Mouse (Mus musculus) c-Kit-positive CD71-negative TER-119-negative erythroid progenitor cells, embryonic 14.5 days (primary cell): ENCODE results near the gene Rps6kc1.

Experiments used
- DNase-seq: peaks from one replicate; pipeline ENCODE4 v3.0.0-alpha.2; 2013; ENCODE audit warnings: low read depth

Rps6kc1 gene

DNA sequence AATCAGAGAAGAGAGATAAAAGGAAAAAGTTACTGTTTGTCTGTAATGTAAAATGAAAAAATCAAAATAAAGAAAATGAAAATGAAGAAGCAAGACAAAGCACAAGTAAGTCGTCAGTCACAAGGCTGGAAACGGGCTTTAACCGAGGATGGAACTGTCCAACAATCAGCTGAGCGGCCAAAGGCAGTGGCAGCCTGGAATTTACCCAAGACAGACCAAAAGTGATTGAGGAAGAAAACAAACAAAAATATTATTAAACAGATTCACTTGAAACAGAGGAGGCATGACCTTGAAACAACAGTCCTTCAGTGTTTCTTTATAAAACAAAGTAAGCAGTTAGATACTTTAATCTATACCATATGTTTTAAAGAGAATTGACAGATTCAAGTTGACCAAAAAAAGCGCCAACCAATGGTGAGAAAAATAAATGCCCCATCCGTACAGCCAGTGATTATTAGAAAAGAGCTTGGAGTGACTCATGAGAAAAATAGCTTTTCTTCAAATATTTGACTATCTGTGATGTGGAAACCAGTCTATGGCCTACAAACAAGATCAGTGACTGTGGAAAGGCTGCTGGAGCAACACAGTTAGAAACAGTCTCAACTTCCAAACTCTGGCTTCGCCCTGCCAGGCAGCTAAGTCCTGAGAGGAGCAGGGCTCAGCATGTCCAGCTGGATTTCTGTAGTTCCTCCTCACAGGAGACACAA, 77.2 kb downstream of the Rps6kc1 start:
- DNase-seq = no peak

DNA sequence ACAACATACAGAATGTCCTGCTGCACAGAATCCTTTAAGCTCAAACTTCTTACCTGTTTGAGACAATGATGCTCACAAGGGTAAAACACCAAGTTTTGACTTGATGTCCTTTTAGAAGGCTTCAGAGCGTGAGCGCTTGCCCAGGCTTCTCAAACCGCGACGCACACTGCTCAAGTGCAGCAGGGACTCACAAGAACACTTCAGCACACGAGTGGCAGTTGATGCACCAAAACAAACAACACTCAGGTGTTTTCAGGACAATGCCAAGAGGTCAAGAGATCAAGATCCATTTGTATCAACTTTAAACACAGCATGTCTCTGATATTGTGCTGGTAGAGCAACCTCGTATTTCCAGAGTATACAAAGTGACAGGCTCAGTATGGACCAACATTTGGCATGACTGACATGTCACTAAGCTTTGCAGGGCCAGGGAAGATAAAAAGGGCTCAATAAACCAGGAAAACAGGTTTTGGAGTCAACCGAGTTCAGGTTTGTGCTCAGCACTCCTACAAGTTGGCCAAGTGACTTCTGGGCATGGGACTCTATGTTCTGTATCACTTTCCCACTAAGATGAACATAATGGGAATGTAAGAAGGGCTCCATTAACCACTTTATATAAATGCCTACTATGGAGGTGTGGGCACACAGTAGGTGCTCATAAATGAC, 78.5 kb downstream of the Rps6kc1 start:
- no peak for DNase-seq

DNA sequence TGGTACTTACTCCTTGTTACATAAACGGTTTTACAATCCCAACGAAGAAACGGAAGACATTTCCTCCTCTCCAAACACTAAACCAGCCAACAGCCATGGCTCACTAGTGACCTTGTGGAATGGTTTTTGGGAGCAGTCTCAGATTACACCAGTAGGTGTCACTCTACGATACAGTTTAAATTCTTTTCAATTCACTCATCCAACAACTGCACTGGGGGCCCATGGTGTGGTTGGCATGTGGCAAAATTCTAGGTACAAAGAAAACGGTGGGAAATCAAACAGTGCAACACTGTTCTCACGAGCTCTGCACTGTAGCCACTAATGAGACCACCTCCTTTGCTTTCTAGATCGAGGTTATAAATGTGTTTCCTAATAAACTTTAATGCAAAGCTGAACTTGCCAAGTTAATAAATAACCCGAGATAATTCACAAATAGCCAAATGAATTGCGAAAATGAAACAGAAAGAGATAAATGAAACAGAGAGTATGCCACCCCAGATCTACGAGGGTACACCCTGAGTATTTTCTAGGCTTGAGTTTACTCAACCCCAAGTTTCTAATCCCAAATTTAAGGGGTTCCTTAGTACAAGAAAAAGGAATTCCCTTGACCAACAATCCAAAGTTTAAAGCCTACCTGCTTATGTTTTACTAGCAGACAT, 79.6 kb downstream of the Rps6kc1 start:
- DNase-seq = peak; percentile 57

DNA sequence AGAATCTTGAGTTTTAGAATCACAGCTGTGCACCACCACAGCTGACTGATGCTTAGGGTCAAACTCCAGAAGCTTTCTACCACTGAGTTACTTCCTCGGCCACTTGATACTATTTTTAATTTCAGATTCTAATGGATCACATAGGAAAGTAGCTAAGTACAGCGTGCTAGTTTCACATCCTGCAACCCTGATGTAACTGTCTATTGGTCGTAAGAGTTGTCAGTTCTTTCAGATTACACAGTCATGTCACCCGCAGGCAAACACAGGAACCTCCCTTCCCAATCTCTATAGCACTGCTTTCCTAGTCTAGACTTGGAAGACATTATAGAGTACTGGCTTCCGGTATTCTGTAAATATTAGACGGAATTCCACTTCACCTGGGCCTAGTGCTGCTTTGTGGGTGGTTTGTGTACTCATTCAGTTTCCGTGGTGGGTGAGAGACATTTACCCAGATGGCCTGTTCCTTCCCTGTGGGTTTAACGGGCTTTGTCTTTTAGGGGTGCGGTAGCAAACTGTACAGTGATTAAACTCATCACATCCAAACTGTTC, 85.0 kb downstream of the Rps6kc1 start:
- no peak for DNase-seq

DNA sequence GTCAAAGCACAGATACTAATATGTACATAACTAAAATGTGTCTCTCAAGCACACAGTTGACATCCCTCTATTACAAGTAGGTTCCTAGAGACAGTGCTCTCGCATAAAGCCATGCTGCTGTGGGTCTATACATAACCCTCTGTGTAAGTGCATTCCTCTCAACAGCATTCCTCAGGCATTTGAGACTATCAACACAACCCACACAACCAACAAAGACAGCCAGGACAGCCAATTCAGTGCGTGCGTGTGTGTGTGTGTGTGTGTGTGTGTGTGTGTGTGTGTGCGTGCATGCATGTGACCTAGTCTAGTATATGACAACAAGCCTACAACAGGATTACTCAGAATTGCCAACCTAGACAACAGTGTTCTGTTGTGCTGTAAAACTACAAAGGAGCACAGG, 87.8 kb downstream of the Rps6kc1 start:
- DNase-seq = no peak

DNA sequence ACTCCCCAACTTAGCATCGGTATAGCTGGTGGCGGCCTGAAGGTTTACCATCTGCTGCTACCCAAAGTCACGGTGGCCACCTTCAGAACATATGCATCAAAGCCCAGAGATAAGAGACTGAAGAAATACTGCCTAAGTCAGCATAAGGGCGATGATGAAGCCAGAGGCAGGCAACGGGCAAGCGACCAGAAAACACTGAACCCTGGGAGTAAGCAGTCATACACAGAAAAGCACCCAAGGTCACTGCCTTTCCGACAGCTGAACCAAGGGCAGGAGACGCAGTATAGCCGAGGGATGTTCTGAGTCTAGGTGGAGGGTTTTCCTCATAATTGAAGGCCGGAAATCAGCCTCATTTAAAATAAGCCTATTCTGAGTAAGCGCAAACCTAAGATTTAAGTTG, 95.4 kb downstream of the Rps6kc1 start:
- no peak for DNase-seq

DNA sequence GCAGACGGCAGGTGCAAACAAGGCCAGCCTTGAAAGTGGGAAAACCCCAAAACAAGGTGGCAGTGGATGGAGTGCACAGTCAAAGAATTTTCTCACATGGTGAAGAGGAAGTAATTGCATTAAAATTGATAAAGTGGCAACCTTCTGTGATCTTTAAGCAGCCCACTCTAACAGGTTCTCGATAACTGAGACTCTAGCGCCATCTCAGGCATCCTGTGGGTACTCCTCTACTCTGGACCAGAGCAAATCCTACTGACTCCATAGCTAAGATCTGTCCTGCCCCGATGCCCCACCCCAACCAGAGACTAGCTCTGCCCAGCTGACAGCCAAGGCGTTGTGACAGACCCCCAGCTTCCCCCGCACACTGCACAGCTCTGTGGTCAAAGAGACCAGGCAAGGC, 101.2 kb downstream of the Rps6kc1 start:
- DNase-seq = no peak

DNA sequence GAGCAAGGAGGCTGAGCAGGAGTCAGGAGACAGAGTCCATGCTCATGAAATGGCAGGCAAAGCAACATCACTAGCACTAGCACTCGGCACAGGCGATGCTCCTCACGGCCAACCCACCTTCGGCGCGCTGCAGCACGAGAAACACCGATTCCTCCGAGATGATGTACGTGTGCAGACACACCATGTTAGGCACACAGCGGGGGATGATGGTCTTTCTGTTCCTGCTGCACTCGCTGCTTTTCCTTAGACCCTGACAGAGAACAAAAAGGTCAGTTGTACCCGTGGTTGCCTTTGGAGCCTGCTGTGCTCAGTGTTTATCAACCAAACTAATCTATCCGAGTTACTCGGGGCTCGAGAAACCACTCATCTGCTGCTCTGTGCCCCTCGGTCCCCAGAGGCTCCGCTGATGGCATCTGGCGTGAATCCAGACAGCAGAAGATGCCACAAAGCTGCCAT, 102.8 kb downstream of the Rps6kc1 start:
- DNase-seq = no peak

DNA sequence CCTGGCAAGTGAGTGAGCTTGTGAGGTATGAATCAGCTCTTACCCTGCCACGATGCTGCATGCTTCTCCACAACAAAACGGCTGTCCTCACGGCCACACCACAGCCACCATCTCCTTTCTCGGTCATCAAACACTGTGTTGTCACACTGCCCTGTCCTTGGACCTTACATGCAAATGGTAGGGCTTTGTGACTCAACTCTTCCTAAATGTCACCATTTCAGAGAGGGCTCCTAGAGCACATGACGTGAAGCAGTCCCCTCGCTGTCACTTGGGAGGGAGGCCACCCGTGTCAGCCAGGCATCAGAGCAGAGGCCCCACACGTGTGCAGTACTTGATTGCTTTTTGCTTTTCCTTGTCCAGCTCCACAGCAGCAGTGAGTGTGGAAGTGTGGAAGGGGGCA, 104.8 kb downstream of the Rps6kc1 start:
- no peak for DNase-seq

DNA sequence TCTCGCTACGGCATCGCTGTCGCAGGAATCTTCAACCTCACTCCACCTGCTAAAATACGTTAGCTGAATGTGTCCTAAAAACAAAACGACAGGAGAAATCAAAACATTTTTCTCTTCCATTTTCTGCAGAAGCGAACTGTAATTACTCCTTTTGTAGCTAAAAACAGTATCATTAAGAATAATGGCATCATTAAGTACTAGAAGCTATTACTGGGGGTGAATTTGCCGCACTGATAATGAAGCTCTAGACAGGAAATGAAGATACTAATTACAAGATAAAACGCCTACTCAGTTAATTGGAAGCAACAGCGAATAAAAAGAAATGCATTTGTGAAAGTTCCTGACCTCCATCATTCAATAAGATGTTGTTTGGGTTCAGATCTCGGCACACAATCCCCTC, 112.9 kb downstream of the Rps6kc1 start:
- no peak for DNase-seq

DNA sequence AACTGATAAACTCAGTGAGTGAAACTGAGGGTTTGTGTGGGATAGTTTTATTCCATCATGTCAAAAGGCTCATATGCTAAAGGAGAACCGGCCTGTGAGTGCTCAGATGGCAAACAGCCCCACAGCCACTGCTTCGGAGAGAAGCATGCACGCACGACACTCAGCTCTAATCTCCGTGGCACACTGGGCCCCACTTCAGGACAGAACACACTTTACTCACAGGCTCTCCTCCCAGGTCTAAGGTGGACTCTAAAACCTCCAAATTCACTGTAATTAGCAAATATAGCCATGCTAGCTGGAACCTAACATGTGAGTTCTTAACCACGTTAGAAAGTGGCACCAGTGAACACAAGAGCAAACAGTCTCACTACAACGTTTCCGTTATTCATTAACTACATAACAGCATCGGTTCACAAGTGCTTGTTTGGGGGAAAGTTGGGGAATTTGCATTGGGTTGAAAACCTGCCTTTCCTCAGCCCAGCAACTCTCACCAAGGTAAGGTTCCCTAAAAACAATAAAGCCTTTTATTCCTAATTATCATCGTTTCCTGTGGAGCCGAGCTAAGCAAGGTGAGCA, 114.0 kb downstream of the Rps6kc1 start:
- no peak for DNase-seq

DNA sequence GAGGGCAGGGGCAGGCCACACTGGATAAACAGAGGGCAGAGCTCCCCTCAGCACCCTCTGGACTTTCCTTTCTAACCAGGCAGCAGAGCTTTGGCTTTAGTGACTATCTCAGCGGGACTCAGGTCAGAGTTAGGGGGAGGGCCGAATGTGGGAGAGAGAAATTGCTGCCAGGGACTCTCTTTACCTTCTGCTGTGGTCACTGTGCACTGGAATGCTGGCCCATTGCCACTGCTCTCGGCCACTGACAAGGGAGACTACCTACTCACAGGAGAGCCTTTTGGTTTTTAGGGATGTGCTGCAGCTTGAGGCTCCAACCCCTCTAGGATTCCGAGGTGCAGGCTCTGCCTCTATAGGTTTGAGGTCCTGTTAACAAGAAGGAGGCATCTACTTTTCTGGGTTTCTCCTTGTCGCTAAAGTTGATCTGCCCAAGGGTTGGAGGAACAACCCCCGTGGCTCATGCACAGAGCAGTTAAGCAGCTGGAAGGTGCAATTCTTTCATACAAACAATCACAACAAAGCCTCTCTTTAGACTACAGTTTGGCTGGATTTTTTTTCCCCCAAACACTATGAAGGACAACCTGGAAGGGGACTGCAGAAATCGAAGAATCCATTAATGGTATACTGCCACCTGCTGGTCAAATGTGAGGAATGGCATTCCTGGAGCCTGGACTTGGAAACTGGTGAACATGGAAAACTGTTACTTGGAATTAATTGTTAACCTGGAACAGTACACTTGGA, 114.7 kb downstream of the Rps6kc1 start:
- no peak for DNase-seq

DNA sequence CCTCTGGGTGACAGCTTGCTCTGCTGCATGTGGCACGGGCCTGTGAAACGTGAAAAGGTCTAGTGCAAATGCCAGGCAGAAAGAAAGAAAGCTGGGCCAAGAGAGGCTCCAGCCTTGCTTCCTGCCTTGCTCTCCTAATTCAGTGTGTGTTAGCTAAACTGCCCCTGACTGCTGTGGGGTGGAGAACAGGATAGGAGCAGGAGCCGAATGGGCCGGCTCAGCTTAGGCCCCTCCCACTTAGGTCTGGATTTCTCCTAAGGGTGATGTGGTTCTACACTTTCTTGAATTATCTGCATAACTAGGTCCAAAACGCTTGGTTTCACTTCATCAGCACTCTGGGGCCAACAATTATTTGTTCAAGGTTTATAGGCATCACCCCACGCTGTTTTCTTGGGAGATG, 119.9 kb downstream of the Rps6kc1 start:
- no peak for DNase-seq

DNA sequence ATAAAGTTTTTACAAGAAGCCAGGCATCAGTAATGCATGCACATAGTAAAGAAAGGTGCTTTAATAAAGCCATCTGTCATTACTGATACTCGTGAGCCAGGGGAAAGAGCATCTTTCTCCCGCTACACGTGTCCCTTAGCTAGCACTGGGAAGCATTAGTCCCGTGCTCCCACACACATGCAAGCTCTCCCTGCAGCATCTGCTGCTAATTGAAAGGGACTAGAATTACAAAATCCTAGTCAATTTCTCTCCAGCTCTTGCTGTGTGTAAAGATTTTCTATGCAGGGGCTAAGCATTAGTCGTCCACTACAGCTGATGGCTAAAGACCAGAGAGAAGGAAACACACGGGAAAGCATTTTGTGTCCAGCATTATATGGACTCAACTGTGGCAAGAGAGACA, 120.8 kb downstream of the Rps6kc1 start:
- no peak for DNase-seq

DNA sequence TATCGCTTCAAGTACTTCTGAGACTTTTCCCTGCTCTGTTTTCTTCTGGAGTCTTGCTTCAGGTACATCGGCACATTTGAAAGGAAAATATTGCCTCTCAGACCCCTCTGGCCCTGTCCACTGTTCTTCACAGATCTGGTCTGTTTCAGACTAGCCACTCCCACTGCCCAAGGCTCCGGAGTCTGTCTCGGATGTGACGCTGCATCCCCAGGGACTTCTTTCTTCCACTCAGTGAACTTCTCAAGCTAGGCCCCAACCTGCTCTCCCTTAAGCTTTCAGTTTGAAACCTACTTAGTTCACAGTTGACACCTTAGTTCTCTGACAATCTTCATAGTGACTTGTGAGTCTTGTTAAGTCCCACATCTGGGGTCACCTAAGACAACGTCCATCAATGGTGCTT, 133.9 kb downstream of the Rps6kc1 start:
- no peak for DNase-seq

DNA sequence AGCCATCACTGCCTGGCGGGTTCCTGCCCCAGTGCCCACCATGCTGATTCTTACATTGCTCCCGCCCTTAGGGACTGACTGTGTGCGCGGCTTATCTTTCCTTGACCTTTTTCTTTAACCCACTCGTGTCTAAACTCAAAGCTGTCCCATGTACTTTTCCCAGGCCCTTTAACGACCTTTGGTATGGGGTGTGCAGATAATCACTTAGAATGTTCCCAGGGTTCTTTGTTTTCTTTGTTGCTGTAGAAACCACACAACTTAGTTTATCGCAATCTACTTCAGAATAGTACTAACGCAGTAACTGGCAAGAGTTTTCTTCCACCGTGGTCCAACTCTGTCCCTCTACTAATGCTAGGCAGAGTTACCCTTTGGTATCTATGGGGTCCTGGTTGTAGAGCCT, 135.3 kb downstream of the Rps6kc1 start:
- no peak for DNase-seq

DNA sequence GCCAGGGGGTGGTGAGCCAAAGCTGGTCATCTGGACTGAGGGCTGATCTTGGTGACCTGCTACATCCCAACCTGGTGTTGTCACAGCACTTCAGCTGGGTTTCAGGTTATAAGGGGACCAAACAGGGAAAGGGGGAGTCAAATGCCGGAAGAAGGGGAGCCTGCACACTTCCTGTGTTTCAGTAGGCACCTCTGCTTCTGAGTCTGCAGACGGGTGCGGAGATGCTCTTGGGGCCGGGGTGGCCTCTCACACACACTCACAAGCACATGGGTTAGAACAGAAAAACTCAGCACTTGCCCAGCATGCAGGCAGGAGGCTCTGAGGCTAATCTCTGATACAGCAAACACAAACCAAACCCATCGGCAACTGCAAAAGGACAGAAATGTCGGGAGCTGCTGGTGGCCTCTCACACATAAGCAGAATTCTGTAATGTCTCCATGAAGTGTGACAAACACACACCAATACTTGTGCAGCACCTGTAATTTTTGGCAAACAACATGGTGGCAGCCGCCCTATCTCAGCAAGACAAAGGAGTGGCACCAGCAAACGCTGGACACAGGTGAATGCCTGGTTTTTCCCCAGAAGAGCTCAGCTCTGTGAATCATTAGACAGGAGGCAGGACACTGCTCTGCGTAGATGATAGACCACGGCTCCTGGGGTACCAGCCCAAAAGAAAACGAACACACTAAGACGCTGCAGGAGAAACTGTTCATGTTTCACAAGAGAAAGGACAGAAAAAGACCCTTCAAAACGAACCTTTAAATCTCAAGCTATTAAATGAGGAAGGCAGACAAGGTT, 139.3 kb downstream of the Rps6kc1 start:
- no peak for DNase-seq

DNA sequence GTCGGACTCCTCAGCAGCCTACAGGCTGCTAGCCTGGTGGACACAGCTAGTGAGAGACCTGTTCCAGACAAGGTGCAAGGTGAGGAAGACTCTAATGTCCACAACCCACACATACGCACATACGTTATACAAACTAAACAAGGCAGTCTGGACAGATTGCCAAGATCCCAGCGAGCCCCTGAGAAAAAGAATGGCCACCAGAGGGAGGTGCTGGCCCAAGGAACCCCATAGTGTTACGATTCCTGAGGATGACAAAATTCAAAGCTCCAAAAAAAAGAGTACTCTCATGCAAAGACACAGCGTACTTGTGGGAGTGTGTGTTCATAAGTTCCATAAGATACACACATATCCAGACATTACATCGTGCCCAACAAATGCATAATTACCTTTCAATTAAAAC, 141.8 kb downstream of the Rps6kc1 start:
- no peak for DNase-seq

DNA sequence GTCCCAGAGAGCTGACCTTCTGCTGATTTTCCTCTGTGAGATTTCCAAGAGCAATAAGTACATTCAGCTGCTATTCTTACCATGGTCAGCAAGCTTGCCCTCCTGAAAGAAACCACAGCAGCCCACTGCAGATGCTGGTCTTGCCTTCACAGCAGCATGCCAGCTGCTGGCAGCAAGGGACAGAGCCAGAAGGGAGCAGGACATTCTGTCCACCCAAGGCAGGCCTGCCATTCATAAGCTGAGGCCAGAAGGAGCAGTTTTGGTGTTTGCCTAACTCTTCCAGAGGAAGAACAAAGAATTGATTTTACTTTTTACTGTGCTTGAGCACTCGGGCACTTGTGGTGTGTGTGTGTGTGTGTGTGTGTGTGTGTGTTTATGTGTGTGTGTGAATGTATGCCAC, 143.3 kb downstream of the Rps6kc1 start:
- no peak for DNase-seq

DNA sequence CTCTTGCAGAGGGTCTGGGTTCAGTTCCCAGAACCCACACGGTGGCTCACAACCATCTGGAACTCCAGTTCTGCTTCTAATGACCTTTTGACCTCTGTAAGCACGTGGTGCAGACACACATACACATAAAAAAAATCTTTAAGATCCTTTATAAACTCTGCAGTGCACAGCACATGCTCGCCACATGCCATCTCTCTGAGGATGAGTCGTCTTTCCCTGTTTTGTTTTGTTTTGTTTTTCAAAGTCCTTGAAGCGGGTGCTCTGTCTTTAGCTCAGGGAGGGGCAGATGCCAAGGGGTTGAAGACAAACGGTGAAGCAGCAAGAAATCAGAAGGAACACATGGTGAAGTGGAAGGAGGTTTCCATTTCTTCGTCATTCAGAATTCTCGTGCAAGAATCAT, 143.9 kb downstream of the Rps6kc1 start:
- no peak for DNase-seq

DNA sequence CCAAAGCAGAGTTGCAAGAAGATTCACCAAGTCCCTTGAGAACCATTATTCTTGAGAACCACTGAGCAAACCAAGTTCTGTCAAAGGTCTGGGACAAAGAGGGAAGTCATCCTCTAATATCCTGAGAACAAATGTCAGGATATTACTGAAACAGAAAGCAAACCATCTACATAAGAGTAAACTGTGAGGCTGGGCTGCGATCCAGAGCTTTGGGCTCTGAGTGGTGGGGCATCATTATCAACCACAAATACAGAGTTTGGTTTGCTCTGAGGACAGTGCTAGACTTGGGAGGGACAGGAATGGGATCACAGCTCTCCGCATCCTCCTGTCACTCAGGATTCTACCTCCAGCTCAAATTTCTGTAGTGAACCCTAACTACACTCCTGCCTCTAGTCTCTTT, 144.8 kb downstream of the Rps6kc1 start:
- DNase-seq = no peak
